Mouse (Mus musculus) lung, embryonic 16.5 days (tissue): ENCODE data around the gene Dlgap1. TPM values are rescaled to one million over a fixed set of nuclear protein-coding genes. Genes with fewer than 3 reads are reported as not detected.

Experiments used
- ATAC-seq: fragments of 200-750 bp; cut with Nextera tagmentation; 2 replicates; pipeline ENCODE4 v1.8.0; 2017; ENCODE audit warnings: low read depth, mild to moderate bottlenecking, moderate library complexity
- H3K27ac ChIP-seq: fragments of 300-500 bp; sonication (generic); 2 replicates; pipeline ENCODE4 v1.5.1; 2014; ENCODE audit warnings: mild to moderate bottlenecking, control low read depth, low read length
- H3K27me3 ChIP-seq: fragments of 300-500 bp; sonication (generic); 2 replicates; pipeline ENCODE4 v1.6.1; 2014; ENCODE audit warnings: low read depth, low read length, mixed read lengths; ENCODE audit not compliant: control insufficient read depth, insufficient read depth
- H3K36me3 ChIP-seq: fragments of 300-500 bp; sonication (generic); 2 replicates; pipeline ENCODE4 v1.6.1; 2014; ENCODE audit warnings: low read length; ENCODE audit not compliant: control insufficient read depth, insufficient read depth
- H3K4me1 ChIP-seq: fragments of 300-500 bp; sonication (generic); replicated peaks from 2 replicates; pipeline ENCODE4 v1.6.1; 2014; ENCODE audit warnings: low read length, mixed read lengths; ENCODE audit not compliant: control insufficient read depth, insufficient read depth
- H3K4me2 ChIP-seq: fragments of 300-500 bp; sonication (generic); 2 replicates; pipeline ENCODE4 v1.6.1; 2014; ENCODE audit warnings: low read depth, low read length, control low read depth
- H3K4me3 ChIP-seq: fragments of 300-500 bp; sonication (generic); 2 replicates; pipeline ENCODE4 v1.5.1; 2014; ENCODE audit warnings: mild to moderate bottlenecking, low read length, control low read depth
- H3K9ac ChIP-seq: fragments of 300-500 bp; sonication (generic); 2 replicates; pipeline ENCODE4 v1.6.1; 2014; ENCODE audit warnings: low read length, control low read depth
- H3K9me3 ChIP-seq: fragments of 300-500 bp; sonication (generic); 2 replicates; pipeline ENCODE4 v1.6.1; 2016; ENCODE audit warnings: low read length; ENCODE audit not compliant: control insufficient read depth
- WGBS: fragments of 180-500 bp; shearing (Covaris S2); extraction: QIAGEN DNeasy Blood & Tissue Kit; methylation state at CpG from one replicate; pipeline ENCODE4 v1.1.7; 2014; 5-methylcytosine and 5-hydroxymethylcytosine counted together
- polyA plus RNA-seq: library from polyadenylated mRNA; unstranded; fragments of >200 nt; fragmentation: Nextera tagmentation; extraction: Ambion mirVana; gene quantifications from 2 replicates; pipeline ENCODE4 v1.2.1, GENCODE M21; 2015

The Dlgap1 gene
- polyA plus RNA-seq, 1 experiment from 2014 or later: 0.70 TPM

DNA sequence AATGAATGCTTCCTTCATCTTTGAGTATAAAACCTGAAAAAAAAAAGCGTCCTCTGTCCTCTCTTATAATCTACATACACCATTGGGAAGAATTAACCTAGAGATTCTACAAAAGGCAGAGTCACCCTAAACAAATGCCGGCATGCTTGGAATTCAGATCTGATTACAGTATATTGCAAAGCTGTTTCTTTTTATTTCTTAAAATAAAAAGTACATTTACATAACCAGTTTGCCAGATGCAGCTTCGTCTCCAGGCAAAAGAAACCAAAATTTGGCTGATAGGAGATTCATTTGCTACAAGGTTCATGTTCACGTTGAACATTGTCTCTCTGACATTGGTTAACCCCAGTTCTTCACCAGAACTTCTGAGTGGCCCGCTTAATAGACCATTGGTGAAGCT is 347.5 kb downstream of the Dlgap1 start:
- H3K4me3 ChIP-seq: no peak overlapping the region
- no peaks in the 10 kb centered on the region for H3K27me3 ChIP-seq
- no peak for ATAC-seq
- no peak overlapping the region for H3K4me2 ChIP-seq
- H3K9ac ChIP-seq: no peak overlapping the region
- 72% methylated on average over 5 of the region's 5 CpGs for WGBS
- H3K36me3 ChIP-seq: no peaks in the 10 kb centered on the region
- H3K4me1 ChIP-seq: no peaks in the 10 kb centered on the region
- no peak overlapping the region for H3K27ac ChIP-seq
- H3K9me3 ChIP-seq: no peaks in the 10 kb centered on the region

DNA sequence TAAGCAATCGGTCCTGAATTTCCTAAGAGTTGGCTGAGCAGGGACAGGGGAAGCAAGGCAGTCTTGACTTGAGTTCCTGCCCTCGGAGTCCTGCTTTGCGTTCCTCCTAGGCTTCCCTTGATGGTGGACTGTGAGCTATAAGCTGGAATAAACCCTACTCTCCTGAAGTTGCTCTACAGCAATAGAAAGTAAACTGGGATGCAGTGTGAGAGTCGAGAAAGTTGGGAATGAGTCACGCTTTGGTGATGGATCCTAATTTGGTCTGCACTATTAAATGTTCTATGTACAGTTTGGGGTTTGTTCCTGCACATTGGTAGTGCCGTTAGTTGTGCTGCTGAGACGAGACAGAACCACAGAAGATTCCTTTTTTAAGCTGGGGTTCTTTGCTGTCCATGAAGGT is 348.9 kb downstream of the Dlgap1 start:
- Histone ChIP-seq H3K36me3 (no peaks in the 10 kb centered on the region), H3K9me3 (no peaks in the 10 kb centered on the region), H3K4me1 (no peaks in the 10 kb centered on the region), H3K4me3 (no peak overlapping the region), H3K27ac (no peak overlapping the region), H3K27me3 (no peaks in the 10 kb centered on the region), H3K9ac (no peak overlapping the region), H3K4me2 (no peak overlapping the region)
- ATAC-seq: no peak
- WGBS: 84% methylated on average over 7 of the region's 7 CpGs

DNA sequence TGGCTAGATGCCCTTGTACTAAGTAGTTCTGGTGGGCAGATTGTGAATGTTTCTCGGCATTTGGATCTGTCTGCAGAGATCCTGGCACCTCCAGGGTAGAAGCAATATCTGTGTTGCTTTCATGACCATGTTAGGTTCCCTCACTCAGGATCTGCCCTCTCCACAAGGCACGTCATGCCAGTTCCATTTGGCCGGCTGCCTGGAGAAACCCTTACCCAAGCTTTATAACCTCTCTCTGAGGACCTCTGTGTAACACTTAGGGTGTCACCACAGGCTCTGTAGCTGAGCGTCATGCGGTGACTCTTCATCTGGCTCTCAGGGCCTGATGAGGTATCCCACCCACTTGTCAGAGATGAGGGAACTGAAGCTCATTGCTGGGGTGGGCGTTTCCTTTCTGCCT is 353.1 kb downstream of the Dlgap1 start:
- Histone ChIP-seq H3K27ac (no peak overlapping the region), H3K27me3 (no peaks in the 10 kb centered on the region), H3K9me3 (no peaks in the 10 kb centered on the region), H3K36me3 (no peaks in the 10 kb centered on the region), H3K4me3 (no peak overlapping the region), H3K9ac (no peak overlapping the region), H3K4me2 (no peak overlapping the region), H3K4me1 (no peaks in the 10 kb centered on the region)
- 75% methylated on average over 6 of the region's 6 CpGs for WGBS
- ATAC-seq: no peak

DNA sequence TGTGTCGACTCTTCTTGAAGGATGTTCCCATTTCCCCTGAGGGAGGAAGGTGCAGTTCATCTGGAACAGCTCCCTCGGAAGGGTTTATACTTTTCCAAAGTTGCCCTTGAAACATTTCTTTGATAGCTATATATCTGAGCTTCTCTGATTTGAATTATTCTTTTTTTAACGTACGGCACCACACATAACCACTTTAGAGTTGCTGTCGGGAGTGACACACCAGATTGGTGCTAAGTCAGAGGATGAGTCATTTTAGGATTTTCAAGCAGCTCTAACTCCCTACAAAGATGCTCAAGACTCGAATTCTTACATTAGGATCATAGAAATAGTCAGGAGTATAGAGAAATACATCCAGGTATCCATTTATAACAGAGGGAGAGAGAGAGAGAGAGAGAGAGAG is 364.6 kb downstream of the Dlgap1 start:
- no peak for ATAC-seq
- 74% methylated on average over 6 of the region's 6 CpGs for WGBS
- Histone ChIP-seq H3K9me3 (no peaks in the 10 kb centered on the region), H3K4me2 (no peak overlapping the region), H3K27ac (no peak overlapping the region), H3K4me1 (no peaks in the 10 kb centered on the region), H3K9ac (no peak overlapping the region), H3K27me3 (no peaks in the 10 kb centered on the region), H3K4me3 (no peak overlapping the region), H3K36me3 (no peaks in the 10 kb centered on the region)

DNA sequence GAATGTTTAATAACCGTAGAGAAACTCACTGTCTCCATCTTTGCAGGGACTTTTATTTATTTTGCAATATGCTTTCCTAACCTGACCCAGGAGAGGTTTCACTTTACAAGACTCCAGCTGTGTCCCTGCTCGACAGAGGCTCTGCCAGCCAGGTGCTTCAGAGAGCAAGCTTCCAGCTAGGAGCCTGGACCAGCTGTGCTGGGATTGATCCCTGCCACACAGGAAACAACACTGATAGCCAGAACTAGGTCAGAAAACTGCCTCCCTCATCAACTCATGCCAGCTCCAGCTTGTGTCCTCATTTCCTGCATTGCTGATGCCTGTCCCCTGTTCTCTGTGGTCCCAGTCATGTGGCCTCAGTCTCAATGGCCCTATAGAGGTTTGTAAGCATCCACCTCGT is 365.3 kb downstream of the Dlgap1 start:
- no peak overlapping the region for H3K4me2 ChIP-seq
- no peak overlapping the region for H3K9ac ChIP-seq
- H3K27me3 ChIP-seq: no peaks in the 10 kb centered on the region
- no peaks in the 10 kb centered on the region for H3K36me3 ChIP-seq
- H3K9me3 ChIP-seq: no peaks in the 10 kb centered on the region
- no peak overlapping the region for H3K27ac ChIP-seq
- H3K4me1 ChIP-seq: no peaks in the 10 kb centered on the region
- no peak for ATAC-seq
- H3K4me3 ChIP-seq: no peak overlapping the region
- WGBS: 28% methylated on average over 3 of the region's 3 CpGs

DNA sequence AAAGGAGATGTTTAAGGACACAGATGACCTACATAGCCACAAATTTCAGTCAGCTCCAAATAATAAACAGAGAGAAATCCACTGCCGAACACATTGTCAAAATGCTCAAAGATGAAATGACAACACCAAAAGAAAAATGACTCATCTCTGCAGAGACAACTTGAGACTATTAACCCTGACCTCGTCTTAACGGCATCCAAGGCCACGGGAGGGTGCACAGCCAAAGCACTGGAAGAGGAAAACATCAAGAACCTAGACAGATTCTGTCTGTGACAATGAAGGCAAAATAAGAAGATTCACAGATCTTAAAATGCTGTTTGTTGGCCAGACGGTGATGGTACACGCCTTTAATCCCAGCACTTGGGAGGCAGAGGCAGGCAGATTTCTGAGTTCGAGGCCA is 370.9 kb downstream of the Dlgap1 start:
- no peak overlapping the region for H3K4me3 ChIP-seq
- no peak for ATAC-seq
- no peaks in the 10 kb centered on the region for H3K27me3 ChIP-seq
- no peak overlapping the region for H3K9ac ChIP-seq
- no peak overlapping the region for H3K27ac ChIP-seq
- WGBS: 61% methylated on average over 7 of the region's 7 CpGs
- no peaks in the 10 kb centered on the region for H3K4me1 ChIP-seq
- H3K9me3 ChIP-seq: no peaks in the 10 kb centered on the region
- H3K36me3 ChIP-seq: no peaks in the 10 kb centered on the region
- H3K4me2 ChIP-seq: no peak overlapping the region

DNA sequence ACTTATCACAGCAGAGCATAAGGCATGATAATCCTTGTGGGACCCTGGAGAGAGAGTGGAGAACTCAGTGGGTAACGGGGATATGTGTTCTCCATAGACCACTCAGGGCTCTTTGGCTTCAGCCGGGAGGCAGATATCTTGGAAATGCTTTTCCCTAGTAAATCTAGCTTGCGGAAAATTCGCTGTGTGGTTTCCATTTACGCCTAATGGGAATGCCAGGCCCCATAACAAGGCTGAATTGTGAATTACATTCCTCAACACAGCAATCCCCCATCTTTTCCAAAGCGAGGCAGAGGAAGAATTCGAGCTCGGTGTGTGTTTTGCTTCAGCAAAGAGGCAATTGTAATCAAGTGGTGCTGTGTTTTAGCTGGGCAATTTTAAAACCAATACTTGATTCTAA is 372.4 kb downstream of the Dlgap1 start:
- no peaks in the 10 kb centered on the region for H3K4me1 ChIP-seq
- no peak overlapping the region for H3K9ac ChIP-seq
- no peak for ATAC-seq
- no peak overlapping the region for H3K27ac ChIP-seq
- no peaks in the 10 kb centered on the region for H3K36me3 ChIP-seq
- WGBS: 73% methylated on average over 8 of the region's 8 CpGs
- no peak overlapping the region for H3K4me3 ChIP-seq
- H3K9me3 ChIP-seq: no peaks in the 10 kb centered on the region
- no peak overlapping the region for H3K4me2 ChIP-seq
- no peaks in the 10 kb centered on the region for H3K27me3 ChIP-seq

DNA sequence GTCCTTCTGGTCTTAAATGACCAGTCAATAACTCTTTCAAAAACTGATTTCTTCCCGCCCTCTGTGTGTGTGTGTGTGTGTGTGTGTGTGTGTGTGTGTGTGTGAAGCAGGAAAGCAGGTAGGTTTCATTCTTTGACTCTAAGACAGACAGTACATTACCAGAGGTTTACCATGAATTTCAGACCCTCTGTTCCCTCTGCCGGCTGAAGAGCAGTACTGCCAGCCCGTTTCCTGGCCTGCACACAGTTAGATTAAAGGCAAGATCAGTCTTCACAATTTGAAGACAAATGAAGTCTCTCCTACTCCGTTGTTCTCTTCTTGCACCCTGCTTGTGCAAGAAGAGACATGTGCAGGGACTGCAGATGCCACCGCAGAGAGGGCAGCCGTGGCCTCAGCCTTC is 373.0 kb downstream of the Dlgap1 start:
- ATAC-seq: no peak

DNA sequence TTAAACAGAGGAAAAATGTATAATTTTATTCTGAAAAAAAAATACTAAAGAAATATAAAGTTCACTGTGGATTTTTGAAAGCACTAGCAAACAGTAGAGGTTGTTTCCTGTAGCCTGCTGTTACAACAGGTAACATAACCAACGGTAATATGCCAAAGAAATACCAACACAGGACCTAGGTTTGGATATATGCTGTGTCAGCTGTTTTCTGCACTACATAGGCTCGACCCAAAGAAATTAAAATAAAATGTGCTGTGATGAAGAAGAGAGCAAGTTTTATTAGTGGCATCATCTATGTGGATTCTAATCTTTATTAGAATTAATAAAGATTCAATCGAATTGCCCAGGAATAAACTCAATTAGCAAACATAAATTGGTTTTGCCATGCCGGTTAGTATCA is 378.5 kb downstream of the Dlgap1 start:
- H3K36me3 ChIP-seq: no peaks in the 10 kb centered on the region
- H3K27ac ChIP-seq: no peak overlapping the region
- no peak for ATAC-seq
- H3K4me2 ChIP-seq: no peak overlapping the region
- no peak overlapping the region for H3K9ac ChIP-seq
- no peaks in the 10 kb centered on the region for H3K4me1 ChIP-seq
- 79% methylated on average over 4 of the region's 4 CpGs for WGBS
- H3K9me3 ChIP-seq: no peaks in the 10 kb centered on the region
- no peak overlapping the region for H3K4me3 ChIP-seq
- H3K27me3 ChIP-seq: no peaks in the 10 kb centered on the region

More for the DNA sequence above, 373.0 kb downstream of the Dlgap1 start:
- no peaks in the 10 kb centered on the region for H3K27me3 ChIP-seq
- H3K4me2 ChIP-seq: no peak overlapping the region
- 55% methylated on average over 6 of the region's 6 CpGs for WGBS
- H3K36me3 ChIP-seq: no peaks in the 10 kb centered on the region
- H3K9me3 ChIP-seq: no peaks in the 10 kb centered on the region
- no peak overlapping the region for H3K9ac ChIP-seq
- H3K27ac ChIP-seq: no peak overlapping the region
- H3K4me1 ChIP-seq: no peaks in the 10 kb centered on the region
- no peak overlapping the region for H3K4me3 ChIP-seq

DNA sequence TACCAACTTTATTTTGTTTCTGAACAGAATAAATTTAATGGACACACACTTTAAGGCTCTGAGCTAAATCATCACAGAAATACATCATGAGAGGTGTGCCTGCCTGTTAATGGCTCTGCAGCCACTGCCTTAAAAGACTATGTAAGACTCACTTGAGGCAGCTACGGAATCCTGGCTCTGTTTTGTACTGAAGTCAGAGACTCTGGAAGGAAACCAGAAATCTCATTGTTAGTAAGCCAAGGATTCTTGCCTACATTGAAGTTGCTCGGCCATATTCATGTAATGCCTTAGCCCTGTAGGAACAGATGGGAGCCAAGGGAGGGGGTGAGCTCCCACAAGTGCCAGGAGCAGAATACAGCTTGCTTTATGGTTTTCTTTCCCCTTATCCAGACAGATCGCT is 394.7 kb downstream of the Dlgap1 start:
- peak; percentile 47; the same call in 1 of the 2 replicates for ATAC-seq
- no peak overlapping the region for H3K27ac ChIP-seq
- WGBS: 44% methylated on average over 3 of the region's 3 CpGs
- no peaks in the 10 kb centered on the region for H3K9me3 ChIP-seq
- no peak overlapping the region for H3K4me2 ChIP-seq
- H3K4me1 ChIP-seq: no peaks in the 10 kb centered on the region
- no peak overlapping the region for H3K9ac ChIP-seq
- H3K36me3 ChIP-seq: no peaks in the 10 kb centered on the region
- H3K27me3 ChIP-seq: no peaks in the 10 kb centered on the region
- H3K4me3 ChIP-seq: no peak overlapping the region
